Mouse (Mus musculus): Measurements from ENCODE around the gene Gm11084.

Gm11084 gene

DNA sequence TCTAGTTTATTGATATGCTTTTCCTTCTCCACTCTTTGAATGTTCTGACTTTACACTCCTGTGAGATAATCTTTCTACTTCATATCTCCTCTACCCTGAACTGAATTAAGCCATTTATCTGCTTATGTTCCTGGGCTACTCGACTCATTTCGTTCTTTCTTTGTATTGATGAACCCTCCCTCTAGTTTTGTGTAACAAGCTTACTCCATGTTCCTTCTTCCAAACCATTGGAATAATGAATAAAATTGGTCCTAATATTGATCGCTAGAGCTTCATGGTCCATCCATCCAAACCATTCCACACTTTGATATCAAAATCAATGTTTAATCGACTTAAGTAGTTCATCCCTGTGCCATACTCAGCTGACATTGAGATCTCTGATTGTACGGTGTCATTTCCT lies at the start of gene Gm11084:
Gm11084 (minus strand) TSS at position 101 of the 400 bp plus-strand sequence.
- ChIA-PET POLR2A (interaction anchor here in 2 of 4 experiments (1.2 to 1.6 kb wide), 3 partner anchors 37 to 77 kb away, joined by 3 to 6 read pairs (median 5); no protein-coding TSS in a partner anchor), CTCF (interaction anchor here in 1 of 4 experiments (0.6 kb wide), 1 partner anchor 1388 kb away, joined by 6 read pairs; no protein-coding TSS in a partner anchor)

DNA sequence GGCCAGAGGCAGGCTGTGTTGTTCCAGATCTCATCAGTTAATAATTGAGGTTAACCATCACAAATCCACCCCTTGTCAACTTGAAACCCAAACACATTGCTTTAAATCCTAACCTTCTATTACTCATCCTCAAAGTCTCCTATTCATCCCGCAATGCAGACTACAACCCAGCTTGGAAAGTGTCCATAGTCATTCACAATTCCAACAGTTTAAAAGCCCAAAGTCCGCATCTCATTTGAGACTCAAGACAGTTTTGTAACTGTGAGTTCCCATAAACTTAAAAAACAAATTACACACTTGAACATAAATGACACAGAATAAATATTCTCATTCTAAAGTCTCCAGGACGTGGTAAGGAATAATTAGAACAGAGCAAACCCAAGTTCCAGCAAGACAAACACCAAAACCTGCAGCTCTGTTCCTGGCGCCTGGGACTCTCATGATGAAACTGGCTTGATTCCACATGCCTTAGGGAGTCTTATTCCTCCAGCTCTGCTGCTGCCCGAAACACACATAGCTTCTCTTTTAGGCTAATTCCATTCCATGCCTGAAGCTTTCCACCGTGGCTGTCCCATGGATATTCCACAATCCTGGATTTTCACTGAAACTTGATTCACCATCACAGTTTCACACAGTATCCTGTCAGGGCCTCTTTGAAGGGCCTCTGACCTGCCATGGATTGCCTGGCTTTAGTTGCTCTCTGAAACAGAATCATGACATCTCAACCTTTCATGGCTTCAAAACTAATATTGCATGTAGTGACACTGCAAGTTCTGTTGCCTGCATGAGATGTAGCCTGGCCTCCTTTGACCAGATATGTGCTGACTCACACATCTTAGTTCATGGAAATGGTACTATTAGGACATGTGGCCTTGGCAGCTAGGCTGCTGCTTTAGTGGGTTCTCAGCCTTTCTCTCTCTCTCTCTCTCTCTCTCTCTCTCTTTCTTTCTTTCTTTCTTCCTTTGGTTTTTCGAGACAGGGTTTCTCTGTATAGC lies 44.8 kb upstream of the Gm11084 start:
- POLR2A ChIA-PET: interaction anchor here in 1 of 4 experiments (0.8 to 1.6 kb wide), 4 partner anchors 10 to 50 kb away, joined by 3 to 6 read pairs (median 4); no protein-coding TSS in a partner anchor
- CTCF ChIA-PET: interaction anchor here in 1 of 4 experiments (0.5 kb wide), 1 partner anchor 40 kb away, joined by 3 read pairs; no protein-coding TSS in a partner anchor

DNA sequence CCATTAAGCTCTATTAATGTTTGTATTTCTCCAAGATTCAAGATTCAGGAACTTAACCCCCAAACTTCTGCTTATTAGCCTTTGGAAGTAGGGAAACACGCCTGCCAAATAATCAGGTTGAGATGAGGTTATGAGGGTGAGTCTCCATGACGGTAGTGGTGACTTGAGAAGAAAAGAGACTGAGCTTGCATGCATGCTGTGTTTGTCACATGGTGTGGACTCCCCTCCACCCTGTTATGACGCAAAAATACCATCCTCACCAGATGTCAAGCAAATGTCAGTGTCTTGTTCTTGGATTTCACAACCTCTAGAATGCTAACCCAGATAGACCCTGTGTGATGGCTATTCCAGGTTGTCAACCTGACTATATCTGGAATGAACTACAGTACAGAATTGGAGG lies 43.3 kb upstream of the Gm11084 start:
- CTCF ChIA-PET: interaction anchor here in 1 of 4 experiments (0.5 kb wide), 1 partner anchor 61 kb away, joined by 4 read pairs; no protein-coding TSS in a partner anchor
- POLR2A ChIA-PET: interaction anchor here in 2 of 4 experiments (0.7 to 1.9 kb wide), 3 partner anchors 8 to 37 kb away, joined by 3 to 4 read pairs (median 4); no protein-coding TSS in a partner anchor

DNA sequence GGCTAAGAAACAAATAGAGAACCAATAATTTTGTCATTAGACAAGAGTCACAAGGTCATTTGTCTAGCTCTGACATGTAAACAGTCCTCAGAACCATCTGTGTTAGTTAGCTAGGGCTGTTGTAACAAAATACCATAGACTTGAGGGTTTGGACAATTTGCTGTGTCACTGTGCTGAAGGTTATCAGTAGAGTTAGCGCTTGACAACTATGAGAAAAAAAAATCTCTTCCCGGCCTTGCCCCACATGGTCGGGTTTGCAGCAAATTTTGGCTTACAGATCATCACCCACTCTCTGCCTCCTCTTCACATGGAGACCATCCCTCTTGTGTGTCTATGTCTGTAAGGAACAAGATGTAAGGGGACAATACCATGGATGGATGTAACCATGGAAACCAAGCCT lies 41.5 kb upstream of the Gm11084 start:
- ChIA-PET POLR2A (interaction anchor here in 3 of 4 experiments (0.6 to 1.9 kb wide), 11 partner anchors 9 to 552 kb away, joined by 3 to 6 read pairs (median 4); partner anchors contain the start of gene Cdca7 (in 1 of the 3)), CTCF (no interaction called here)

DNA sequence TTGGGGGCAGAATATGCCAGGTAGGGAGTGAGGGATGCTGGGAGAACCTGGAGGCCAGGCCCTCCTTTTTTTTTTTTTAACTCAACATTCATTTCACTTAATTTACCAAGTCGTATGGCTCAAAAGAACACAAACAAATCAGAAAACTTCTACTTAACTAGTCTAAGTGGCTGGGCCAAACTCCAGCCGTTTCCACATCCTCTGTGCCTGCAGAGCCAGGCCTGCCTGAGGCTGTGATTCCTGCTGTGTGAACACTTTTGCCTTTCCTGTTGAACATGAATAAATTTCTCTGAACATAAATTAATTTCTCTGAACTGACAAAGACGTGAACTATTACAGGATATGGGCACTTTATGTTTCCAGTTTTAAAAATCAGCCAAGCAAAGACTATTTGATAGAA lies 40.6 kb upstream of the Gm11084 start:
- ChIA-PET POLR2A (interaction anchor here in 1 of 4 experiments (0.7 to 1.0 kb wide), 2 partner anchors 44 to 1679 kb away, joined by 3 to 4 read pairs; no protein-coding TSS in a partner anchor), CTCF (no interaction called here)

DNA sequence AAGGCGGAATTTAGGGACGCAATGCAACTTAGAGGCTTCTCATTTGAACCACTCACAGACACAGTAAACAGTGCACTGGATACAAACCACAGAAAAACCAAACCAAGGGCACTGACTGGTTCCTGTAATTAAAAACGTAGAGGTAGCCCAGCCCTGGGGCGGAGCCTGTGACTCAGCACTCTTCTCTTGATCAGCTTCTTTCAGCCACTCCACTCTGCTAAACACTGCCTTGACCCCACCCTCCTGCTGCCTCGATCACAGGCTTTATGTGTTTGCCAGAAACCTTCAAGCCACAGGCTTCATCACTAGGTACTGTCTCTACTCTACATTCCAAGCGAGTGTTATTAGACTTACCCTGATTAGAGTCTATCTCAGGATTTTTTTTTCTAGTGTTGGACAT lies 37.3 kb upstream of the Gm11084 start:
- ChIA-PET POLR2A (interaction anchor here (0.6 to 5.3 kb wide), 46 partner anchors 9 to 725 kb away, joined by 3 to 58 read pairs (median 5); partner anchors contain the start of genes Sp3 (in 4 of the 4), Cir1 (in 1 of the 4), Gm11084 (in 1 of the 4) and Gpr155 (in 1 of the 4)), CTCF (no interaction called here)

DNA sequence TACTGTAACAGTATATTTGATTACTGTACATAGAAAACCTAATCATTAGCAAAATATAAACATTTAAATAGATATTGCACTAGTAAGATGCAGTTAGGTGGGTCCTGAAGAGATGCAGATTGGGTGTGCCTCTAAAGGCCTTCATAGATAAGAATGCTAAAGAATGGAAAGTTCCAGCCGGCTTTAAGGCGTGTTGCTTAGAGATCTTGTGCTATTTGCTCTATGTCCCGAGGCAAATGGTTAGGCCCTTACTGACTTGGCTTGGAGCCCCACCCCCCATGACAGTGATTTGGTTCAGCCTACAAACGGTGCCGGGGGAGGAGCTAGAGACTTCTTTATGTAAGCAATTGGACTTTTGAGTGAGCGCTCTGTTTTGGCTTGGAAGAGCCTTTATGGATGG lies 34.5 kb upstream of the Gm11084 start:
- ChIA-PET POLR2A (interaction anchor here (0.7 to 5.3 kb wide), 38 partner anchors 8 to 256 kb away, joined by 3 to 58 read pairs (median 4); partner anchors contain the start of gene Sp3 (in 4 of the 4)), CTCF (interaction anchor here in 2 of 4 experiments (0.6 to 0.7 kb wide), 2 partner anchors 16 to 24 kb away, joined by 3 read pairs; no protein-coding TSS in a partner anchor)

DNA sequence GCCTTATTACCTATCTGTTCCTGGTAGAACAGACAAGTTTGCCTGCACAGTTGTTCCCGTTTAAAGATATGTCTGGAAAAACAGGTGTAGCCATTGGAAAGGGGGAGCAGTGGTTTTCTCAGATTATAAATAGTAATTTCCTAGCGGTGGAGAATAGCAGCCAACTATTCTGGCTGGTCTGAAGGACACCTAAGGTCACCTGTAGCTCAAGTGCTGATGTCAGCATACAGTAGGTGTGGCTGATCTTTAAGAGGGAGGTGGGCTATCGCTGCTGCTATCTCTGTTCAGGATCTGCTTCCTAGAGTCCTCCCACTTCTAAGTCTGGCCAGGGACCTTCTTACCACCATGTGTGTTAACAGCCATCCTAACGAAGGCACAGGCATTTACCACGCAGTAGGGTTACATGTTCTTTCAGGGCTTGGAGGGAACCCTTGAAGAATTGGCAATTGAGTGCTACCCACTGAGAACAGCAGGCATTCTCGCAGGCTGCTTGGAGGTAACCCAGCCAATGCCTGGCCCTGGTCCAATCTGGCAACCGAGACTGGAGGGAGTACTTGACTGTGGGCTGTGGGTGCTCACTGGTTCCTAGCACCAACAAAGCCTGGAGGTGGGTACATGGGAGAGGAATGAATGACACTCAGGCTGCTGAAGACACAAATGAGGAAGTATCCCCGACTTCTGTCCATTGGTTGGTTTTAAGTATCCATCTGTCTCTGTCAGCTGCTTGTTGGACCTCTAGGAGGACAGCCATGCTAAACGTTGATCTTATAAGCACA lies 33.0 kb upstream of the Gm11084 start:
- CTCF ChIA-PET: no interaction called here
- POLR2A ChIA-PET: interaction anchor here in 3 of 4 experiments (1.0 to 1.6 kb wide), 6 partner anchors 15 to 39 kb away, joined by 3 to 7 read pairs (median 5); partner anchors contain the start of gene Sp3 (in 1 of the 3)

DNA sequence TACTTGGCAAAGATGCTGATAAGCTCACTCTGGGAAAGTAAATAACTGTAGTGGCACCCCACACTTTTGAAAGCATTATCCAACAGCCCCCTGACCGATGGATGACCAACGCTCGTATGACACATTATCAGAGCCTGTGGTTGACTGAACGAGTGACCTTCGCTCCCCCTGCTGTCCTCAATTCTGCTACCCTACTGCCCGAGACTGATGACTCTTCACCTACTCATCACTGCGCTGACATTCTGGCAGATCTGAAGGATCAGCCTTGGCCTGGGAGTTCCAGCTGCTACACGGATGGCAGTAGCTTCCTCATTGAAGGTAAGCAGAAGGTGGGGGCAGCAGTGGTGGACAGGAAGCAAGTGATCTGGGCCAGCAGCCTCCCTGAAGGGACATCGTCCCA lies 27.5 kb upstream of the Gm11084 start:
- CTCF ChIA-PET: interaction anchor here in 1 of 4 experiments (0.6 kb wide), 1 partner anchor 26 kb away, joined by 3 read pairs; no protein-coding TSS in a partner anchor

DNA sequence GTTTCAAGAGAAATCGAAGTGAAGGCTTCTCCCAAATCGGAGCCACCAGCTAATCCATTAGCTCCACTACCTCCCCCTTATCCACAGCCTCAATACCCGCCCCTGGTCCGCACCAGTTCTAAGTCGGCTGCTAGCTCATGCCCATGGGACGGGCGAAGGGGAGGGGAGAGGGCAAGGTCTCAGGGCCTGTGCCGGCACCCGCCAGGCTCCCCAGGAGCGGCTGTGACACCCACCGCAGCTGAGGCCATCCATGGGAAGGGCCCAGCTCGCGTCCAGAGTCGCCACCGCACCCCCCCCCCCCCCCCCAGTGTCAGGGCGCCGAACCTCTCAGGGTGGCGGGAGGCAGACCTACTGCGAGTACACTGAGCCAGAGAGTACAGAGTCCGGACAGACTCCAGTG lies 26.1 kb upstream of the Gm11084 start:
- ChIA-PET POLR2A (interaction anchor here in 3 of 4 experiments (0.7 to 1.4 kb wide), 11 partner anchors 9 to 184 kb away, joined by 3 to 7 read pairs (median 4); no protein-coding TSS in a partner anchor), CTCF (interaction anchor here in 1 of 4 experiments (0.6 kb wide), 1 partner anchor 83 kb away, joined by 4 read pairs; no protein-coding TSS in a partner anchor)

More for the DNA sequence above, 27.5 kb upstream of the Gm11084 start:
- POLR2A ChIA-PET: interaction anchor here in 2 of 4 experiments (0.8 to 2.2 kb wide), 4 partner anchors 10 to 34 kb away, joined by 3 to 11 read pairs (median 4); partner anchors contain the start of gene Sp3 (in 1 of the 2)

DNA sequence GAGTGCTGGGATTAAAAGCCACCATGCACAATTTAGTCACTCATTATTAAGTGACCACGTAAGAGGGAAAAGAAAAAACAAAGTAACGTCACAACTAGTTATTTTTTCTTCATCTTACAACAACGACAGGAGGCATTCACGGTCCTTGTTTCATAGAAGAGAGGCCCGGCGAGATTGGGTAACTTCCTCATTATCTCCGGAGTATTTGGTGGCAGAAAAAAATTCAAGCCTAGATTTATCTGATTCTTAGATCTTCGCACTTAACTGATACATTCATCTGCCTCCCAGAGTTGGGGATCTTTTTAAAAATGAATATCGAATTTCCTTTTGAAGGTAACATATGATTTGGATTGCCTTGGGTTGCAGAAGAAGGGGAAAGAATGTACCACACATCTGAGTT lies 21.0 kb upstream of the Gm11084 start:
- CTCF ChIA-PET: no interaction called here
- POLR2A ChIA-PET: interaction anchor here in 1 of 4 experiments (0.6 kb wide), 1 partner anchor 31 kb away, joined by 3 read pairs; no protein-coding TSS in a partner anchor

DNA sequence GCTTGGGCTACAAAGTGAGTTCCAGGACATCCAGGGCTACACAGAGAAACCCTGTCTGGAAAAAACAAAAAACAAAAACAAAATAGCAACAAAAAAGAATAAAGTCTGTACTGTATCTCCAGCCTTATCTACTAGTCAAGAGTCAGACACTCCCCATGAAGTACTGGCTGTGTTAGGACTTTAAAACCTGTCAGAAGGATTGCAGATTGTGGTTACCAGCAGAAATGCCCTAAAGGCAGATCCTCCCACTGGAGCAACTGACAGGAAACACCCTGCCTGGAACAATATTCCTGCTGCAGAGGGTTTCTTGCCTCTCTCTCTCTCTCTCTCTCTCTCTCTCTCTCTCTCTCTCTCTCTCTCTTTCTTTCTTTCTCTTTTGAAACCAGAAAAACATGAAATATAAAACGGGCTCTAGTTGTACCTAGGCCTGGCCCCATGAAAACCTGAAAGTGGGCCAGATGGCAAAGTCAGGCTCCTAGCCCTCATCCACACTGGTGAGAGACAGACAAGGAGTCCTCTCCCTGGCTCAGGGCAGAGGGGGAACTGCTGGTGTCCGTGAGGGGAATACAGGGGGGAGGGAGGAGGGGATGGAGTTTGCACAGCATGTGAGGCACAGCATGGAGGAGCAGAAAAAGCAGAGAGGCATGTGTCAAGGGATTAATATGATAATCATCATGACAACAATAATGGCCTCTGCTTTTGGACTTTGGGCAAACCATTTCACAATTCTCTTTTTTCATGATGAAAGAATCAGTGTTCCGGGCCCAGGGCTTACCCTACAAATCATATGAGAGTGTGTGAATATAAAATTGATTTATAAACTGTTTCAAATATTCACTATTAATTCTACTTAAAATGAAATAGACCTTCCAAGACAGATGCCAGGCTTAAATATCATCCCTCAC lies 19.3 kb upstream of the Gm11084 start:
- ChIA-PET CTCF (no interaction called here), POLR2A (interaction anchor here in 1 of 4 experiments (0.7 kb wide), 1 partner anchor 9 kb away, joined by 3 read pairs; no protein-coding TSS in a partner anchor)

DNA sequence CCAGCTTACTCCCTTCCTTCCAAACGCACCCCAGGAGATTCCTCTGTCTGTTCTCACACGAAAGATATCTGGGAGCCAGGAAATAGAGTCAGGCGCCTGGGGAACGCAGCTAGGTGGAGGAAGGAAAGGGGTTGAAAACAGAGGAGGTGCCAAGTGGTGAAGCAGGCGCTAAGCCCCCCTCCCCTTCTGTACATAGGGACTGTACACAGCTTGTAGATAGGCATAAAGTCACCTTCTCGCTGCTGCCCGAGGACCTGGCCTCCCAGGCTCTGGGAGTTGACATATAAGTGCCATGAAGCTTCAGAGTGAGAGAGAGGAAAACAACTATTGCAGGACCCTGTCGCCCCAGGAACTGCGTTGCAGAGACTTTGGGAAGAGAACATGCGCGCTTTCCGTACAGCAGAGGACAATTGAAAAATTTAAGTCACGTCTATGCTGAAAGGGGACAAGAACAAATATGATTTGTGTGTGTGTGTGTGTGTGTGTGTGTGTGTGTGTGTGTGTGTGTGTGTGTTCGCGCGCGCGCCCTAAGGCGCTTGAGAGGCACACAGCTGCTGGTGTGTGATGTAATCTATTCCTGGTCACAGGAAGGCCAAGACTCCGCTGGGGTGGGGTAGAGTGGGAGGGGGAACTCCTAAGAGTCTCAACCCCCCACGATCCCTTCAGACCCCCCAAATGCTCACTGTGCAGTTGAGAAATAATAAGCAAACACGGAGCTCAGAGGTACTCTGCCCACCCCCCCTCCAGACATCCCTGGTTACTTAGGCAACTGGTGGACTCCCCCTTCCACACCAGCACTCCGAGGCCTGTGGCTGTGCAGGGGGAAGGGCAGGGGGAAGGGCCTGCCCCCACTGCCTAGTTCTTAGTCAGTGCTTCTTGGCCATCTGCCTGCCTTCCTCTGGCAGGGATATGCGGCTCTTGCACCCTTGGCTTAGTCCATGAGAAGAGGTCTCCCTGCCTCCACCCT lies 17.5 kb upstream of the Gm11084 start:
- POLR2A ChIA-PET: interaction anchor here in 3 of 4 experiments (0.6 to 4.0 kb wide), 41 partner anchors 8 to 1210 kb away, joined by 3 to 19 read pairs (median 4); partner anchors contain the start of gene Sp3 (in 3 of the 3)
- CTCF ChIA-PET: interaction anchor here in 2 of 4 experiments (0.6 to 0.8 kb wide), 2 partner anchors 54 to 274 kb away, joined by 3 read pairs; no protein-coding TSS in a partner anchor

DNA sequence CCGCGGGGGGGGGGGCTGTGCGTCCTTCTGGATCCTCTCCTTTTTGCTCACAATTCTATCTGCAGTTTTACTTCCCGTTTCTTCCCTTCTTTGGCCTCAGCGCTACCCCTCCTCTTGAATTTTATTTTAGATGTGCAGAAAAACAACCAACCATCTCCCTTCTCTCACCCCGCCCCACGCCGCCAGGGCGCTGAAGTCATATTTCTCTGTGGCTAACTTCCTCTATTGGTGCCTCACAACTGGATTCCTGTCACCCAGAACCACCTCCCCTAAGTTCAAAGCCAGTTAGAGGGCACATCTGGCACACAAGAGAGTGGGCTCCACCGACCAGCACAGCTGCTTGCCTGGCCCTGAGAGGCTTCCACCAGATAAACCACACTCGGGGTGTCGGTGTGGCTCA lies 16.5 kb upstream of the Gm11084 start:
- ChIA-PET POLR2A (interaction anchor here in 3 of 4 experiments (0.6 to 4.0 kb wide), 19 partner anchors 8 to 61 kb away, joined by 3 to 19 read pairs (median 8); partner anchors contain the start of gene Sp3 (in 2 of the 3)), CTCF (interaction anchor here in 1 of 4 experiments (0.6 kb wide), 1 partner anchor 53 kb away, joined by 3 read pairs; no protein-coding TSS in a partner anchor)

DNA sequence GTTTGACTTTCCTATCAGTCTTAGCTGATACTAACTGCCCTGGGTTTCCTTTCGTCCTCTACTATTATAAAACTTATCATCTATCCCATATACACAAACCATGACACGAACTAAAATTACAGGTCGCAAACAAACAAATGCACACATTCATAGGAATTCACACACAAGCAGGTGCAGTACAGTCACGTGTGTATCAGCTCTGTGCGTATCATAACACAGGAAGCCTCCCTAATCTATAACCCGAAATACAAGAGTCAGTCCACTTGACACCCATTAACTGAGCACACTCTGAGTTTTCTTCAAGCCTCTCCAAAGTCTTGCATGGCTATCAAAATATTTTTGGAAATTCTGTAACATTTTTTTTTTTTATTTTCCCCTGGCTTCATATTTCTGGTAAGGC lies 15.9 kb upstream of the Gm11084 start:
- POLR2A ChIA-PET: interaction anchor here in 3 of 4 experiments (0.6 to 4.0 kb wide), 10 partner anchors 9 to 62 kb away, joined by 3 to 19 read pairs (median 6); partner anchors contain the start of gene Sp3 (in 1 of the 3)

More for the DNA sequence above, 15.9 kb upstream of the Gm11084 start:
- CTCF ChIA-PET: no interaction called here

All from embryonic stem cell, embryonic (primary cell).